ENCODE assay signal across 20 mouse cellular contexts in the genomic region with DNA sequence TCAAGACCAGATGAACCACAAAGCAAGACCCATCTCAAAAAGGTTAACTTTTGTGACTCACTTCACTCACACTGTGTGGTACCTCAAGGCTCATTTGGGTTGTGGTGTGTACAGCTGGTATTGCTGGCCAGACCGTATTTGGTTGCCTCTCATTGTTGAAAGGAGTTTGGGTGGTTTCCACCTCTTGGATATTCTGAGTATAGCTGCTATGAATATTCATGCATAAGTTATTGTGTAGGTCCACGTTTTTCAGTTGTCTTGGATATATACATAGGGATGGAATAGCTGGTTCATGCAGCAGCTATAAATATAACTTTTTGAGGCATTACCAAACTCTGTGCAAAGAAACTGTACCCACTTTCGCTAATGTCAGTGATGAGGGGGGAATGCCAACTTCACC.
"Had no signal": no experiment of that assay in that cellular context is flagged by ENCODE, and none has a peak within 500 bp of the region (broad histone marks: within the 10 kb centered on the region; RNA-seq: fewer than 3 reads in every experiment).

No protein-coding gene starts in this region.

- DNase-seq: cerebellum, adult 8-10 months; cerebellum, adult 9-10 months; cerebellum, adult 9-11 months; cerebellum, postnatal 10 days; cerebellum, postnatal 14 days; cerebellum, postnatal 25 days; cerebellum, postnatal 36 days; embryo, embryonic 11 days; forebrain, postnatal 0 days; gastrocnemius, adult 2 months; gastrocnemius, postnatal 10 days; gastrocnemius, postnatal 14 days; gastrocnemius, postnatal 25 days; gastrocnemius, postnatal 36 days; heart, adult 18-20 months; heart, adult 2 months had no signal

- ATAC-seq: forebrain, embryonic 13.5 days; forebrain, embryonic 14.5 days; forebrain, embryonic 15.5 days; forebrain, embryonic 16.5 days; forebrain, postnatal 0 days had no signal
